Mouse (Mus musculus) heart, adult 2 months (tissue): ENCODE results near the gene Bub3. TPM values are rescaled to one million over a fixed set of nuclear protein-coding genes. Genes with fewer than 3 reads are reported as not detected.

ENCODE experiments used
- DNase-seq, 2 experiments: peaks; one replicate each; pipeline ENCODE4 v3.0.0; 2021
- H3K27ac ChIP-seq: fragments of 200-600 bp; 2 replicates; pipeline ENCODE4 v1.8.1; 2022
- H3K27me3 ChIP-seq: fragments of 200-500 bp; 2 replicates; pipeline ENCODE4 v1.6.1; 2012; ENCODE audit warnings: mild to moderate bottlenecking, low read length, inconsistent platforms, mixed read lengths; ENCODE audit not compliant: control insufficient read depth, insufficient read depth
- H3K36me3 ChIP-seq: fragments of 200-500 bp; 2 replicates; pipeline ENCODE4 v1.6.1; 2012; ENCODE audit warnings: low read length, inconsistent platforms; ENCODE audit not compliant: control insufficient read depth, insufficient read depth
- H3K4me1 ChIP-seq: fragments of 200-500 bp; 2 replicates; pipeline ENCODE4 v1.6.1; 2011; ENCODE audit warnings: low read length; ENCODE audit not compliant: control insufficient read depth, insufficient read depth
- H3K4me3 ChIP-seq: fragments of 200-600 bp; 2 replicates; pipeline ENCODE4 v1.8.1; 2022
- H3K79me2 ChIP-seq: fragments of 200-500 bp; replicated peaks from 2 replicates; pipeline ENCODE4 v1.6.1; 2012; ENCODE audit warnings: mild to moderate bottlenecking, inconsistent platforms, low read length, moderate library complexity, mixed read lengths; ENCODE audit not compliant: control insufficient read depth, insufficient read depth
- H3K9ac ChIP-seq: fragments of 200-500 bp; 2 replicates; pipeline ENCODE4 v1.6.1; 2012; ENCODE audit warnings: low read depth, mild to moderate bottlenecking, control low read depth, inconsistent platforms, low read length, mixed read lengths
- CTCF ChIP-seq: fragments of 200-600 bp; IDR thresholded peaks from 2 replicates; pipeline ENCODE4 v1.8.1; 2022; ENCODE audit warnings: antibody characterized with exemption, mild to moderate bottlenecking, moderate library complexity
- EP300 ChIP-seq: fragments of 200-500 bp; IDR thresholded peaks from 2 replicates; pipeline ENCODE4 v1.6.1; 2011; ENCODE audit warnings: low read depth, low read length, control low read depth; ENCODE audit not compliant: insufficient read depth
- POLR2A ChIP-seq: fragments of 200-500 bp; IDR thresholded peaks from 2 replicates; pipeline ENCODE4 v1.6.1; 2011; ENCODE audit warnings: mild to moderate bottlenecking, low read depth, low read length, control low read depth; ENCODE audit not compliant: insufficient read depth
- WGBS: fragments of 180-500 bp; shearing (Covaris S2); methylation state at CpG from one replicate; pipeline ENCODE4 v1.1.7; 2018; 5-methylcytosine and 5-hydroxymethylcytosine counted together
- intact Hi-C: fragments of 180-260 bp; cut with DNase I; formaldehyde crosslinking; loops from one replicate; pipeline ENCODE4 v1.15.1; 2025
- polyA plus RNA-seq: library from polyadenylated mRNA; depleted of rRNA; stranded (reverse); fragments of >200 nt; gene quantifications from 2 replicates; pipeline ENCODE4 v1.2.3, GENCODE M21; 2012; rRNA removed
- total RNA-seq, 2 experiments: library from RNA; stranded (reverse); gene quantifications; 2 replicates each; pipeline ENCODE4 v1.2.3; 2021

Bub3 gene
- total and polyA plus RNA-seq, 3 experiments: 25.0 to 34.5 (median 29.8) TPM

- no peak overlapping the region for H3K27ac ChIP-seq
- TF ChIP-seq EP300 (no peak), CTCF (no peak)
- no peaks in the 10 kb centered on the region; the same call in 1 of the 2 replicates for H3K27me3 ChIP-seq
- H3K79me2 ChIP-seq: no peaks in the 10 kb centered on the region
- intact Hi-C loops: no loop called here
- no peak overlapping the region for H3K9ac ChIP-seq
- H3K36me3 ChIP-seq: no peaks in the 10 kb centered on the region
- H3K4me3 ChIP-seq: no peak overlapping the region
- DNase-seq: no peak
- 22% methylated on average over 9 of the region's 11 CpGs for WGBS
- no peaks in the 10 kb centered on the region for H3K4me1 ChIP-seq
Measured at GRCm38 (mm10) chr7:131603186-131603585, 43.2 kb downstream of the Bub3 start.

GRCm38 (mm10) chr7:131604946-131605345 is 44.9 kb downstream of the Bub3 start:
- no peak for TF ChIP-seq EP300
- no peak for TF ChIP-seq POLR2A
- no peak for TF ChIP-seq CTCF
- DNase-seq: no peak
- Histone ChIP-seq H3K4me3 (no peak overlapping the region), H3K27ac (no peak overlapping the region), H3K79me2 (no peaks in the 10 kb centered on the region), H3K36me3 (no peaks in the 10 kb centered on the region), H3K9ac (no peak overlapping the region), H3K4me1 (no peaks in the 10 kb centered on the region), H3K27me3 (no peaks in the 10 kb centered on the region)
- intact Hi-C loops: no loop called here
- 91% methylated on average over 10 of the region's 10 CpGs for WGBS

- TF ChIP-seq EP300: no peak
- no peak for TF ChIP-seq CTCF
- no peak for TF ChIP-seq POLR2A
- no peak overlapping the region for H3K27ac ChIP-seq
- H3K79me2 ChIP-seq: no peaks in the 10 kb centered on the region
- no peak overlapping the region for H3K4me3 ChIP-seq
- H3K9ac ChIP-seq: no peak overlapping the region
- H3K36me3 ChIP-seq: no peaks in the 10 kb centered on the region
- H3K27me3 ChIP-seq: no peaks in the 10 kb centered on the region
- WGBS: 55% methylated on average over 4 of the region's 4 CpGs
- H3K4me1 ChIP-seq: no peaks in the 10 kb centered on the region
- intact Hi-C loops: no loop called here
- DNase-seq: no peak
Measured at GRCm38 (mm10) chr7:131605481-131605880, 45.5 kb downstream of the Bub3 start.

- H3K9ac ChIP-seq: no peak overlapping the region
- no peaks in the 10 kb centered on the region for H3K36me3 ChIP-seq
- intact Hi-C loops: no loop called here
- H3K4me1 ChIP-seq: no peaks in the 10 kb centered on the region
- no peak overlapping the region for H3K4me3 ChIP-seq
- TF ChIP-seq POLR2A (no peak), EP300 (no peak), CTCF (no peak)
- WGBS: 56% methylated on average over 6 of the region's 6 CpGs
- DNase-seq: no peak
- H3K27me3 ChIP-seq: no peaks in the 10 kb centered on the region
- no peak overlapping the region for H3K27ac ChIP-seq
- no peaks in the 10 kb centered on the region for H3K79me2 ChIP-seq
Measured at GRCm38 (mm10) chr7:131608049-131608448, 48.0 kb downstream of the Bub3 start.

- Histone ChIP-seq H3K27ac (no peak overlapping the region), H3K36me3 (no peaks in the 10 kb centered on the region), H3K27me3 (no peaks in the 10 kb centered on the region), H3K4me3 (no peak overlapping the region), H3K9ac (no peak overlapping the region), H3K79me2 (no peaks in the 10 kb centered on the region), H3K4me1 (no peaks in the 10 kb centered on the region)
- no peak for DNase-seq
- 49% methylated on average over 7 of the region's 7 CpGs for whole genome bisulfite sequencing
- intact Hi-C loops: no loop called here
- TF ChIP-seq EP300: no peak
- TF ChIP-seq POLR2A: no peak
- no peak for TF ChIP-seq CTCF
Measured at GRCm38 (mm10) chr7:131609677-131610076, 49.7 kb downstream of the Bub3 start.

Other genes with a start within 250 kb of the Bub3 start
- gene Cuzd1, start 237.9 kb upstream of the Bub3 start, total RNA-seq: under 1 TPM; 0.21 to 0.32 TPM
- gene Cuzd1, start 237.9 kb upstream of the Bub3 start, polyA plus RNA-seq: 0.64 and 0.79 TPM in 2 replicates
- not detected for gene Fam24b, start 230.7 kb upstream of the Bub3 start, total RNA-seq
- gene Fam24b, start 230.7 kb upstream of the Bub3 start, polyA plus RNA-seq: not detected in 2 replicates
- gene Fam24a, start 226.4 kb upstream of the Bub3 start, total RNA-seq: not detected
- not detected in 2 replicates for gene Fam24a, start 226.4 kb upstream of the Bub3 start, polyA plus RNA-seq
- gene 2310057M21Rik, start 197.5 kb upstream of the Bub3 start, total RNA-seq: 10 to 100 TPM in 1 of 2 experiments, 1 to 10 TPM in 1; 9.7 to 17.1 TPM
- 6.2 and 8.1 TPM in 2 replicates for gene 2310057M21Rik, start 197.5 kb upstream of the Bub3 start, polyA plus RNA-seq
- 10 to 100 TPM; 35.0 to 43.4 TPM for gene Pstk, start 189.1 kb upstream of the Bub3 start, total RNA-seq
- 59.5 and 61.9 TPM in 2 replicates for gene Pstk, start 189.1 kb upstream of the Bub3 start, polyA plus RNA-seq
- 10 to 100 TPM; 33.5 to 39.5 TPM for gene Ikzf5, start 149.7 kb upstream of the Bub3 start, total RNA-seq
- gene Ikzf5, start 149.7 kb upstream of the Bub3 start, polyA plus RNA-seq: 9.9 and 17.0 TPM in 2 replicates
- gene Acadsb, start 149.6 kb upstream of the Bub3 start, total RNA-seq: 100 to 1,000 TPM; 233 to 264 TPM
- 22.7 and 67.6 TPM in 2 replicates for gene Acadsb, start 149.6 kb upstream of the Bub3 start, polyA plus RNA-seq
- gene Hmx3, start 17.4 kb upstream of the Bub3 start, total RNA-seq: not detected
- not detected in 2 replicates for gene Hmx3, start 17.4 kb upstream of the Bub3 start, polyA plus RNA-seq
- gene Hmx2, start 11.4 kb upstream of the Bub3 start, total RNA-seq: not detected
- not detected in 2 replicates for gene Hmx2, start 11.4 kb upstream of the Bub3 start, polyA plus RNA-seq